Mouse (Mus musculus): ENCODE results near the gene Txn1. TPM values are rescaled to one million over a fixed set of nuclear protein-coding genes. Genes with fewer than 3 reads are reported as not detected.

The Txn1 gene
- polyA plus RNA-seq, 1 experiment from 2014 or later, result 475 TPM

DNA sequence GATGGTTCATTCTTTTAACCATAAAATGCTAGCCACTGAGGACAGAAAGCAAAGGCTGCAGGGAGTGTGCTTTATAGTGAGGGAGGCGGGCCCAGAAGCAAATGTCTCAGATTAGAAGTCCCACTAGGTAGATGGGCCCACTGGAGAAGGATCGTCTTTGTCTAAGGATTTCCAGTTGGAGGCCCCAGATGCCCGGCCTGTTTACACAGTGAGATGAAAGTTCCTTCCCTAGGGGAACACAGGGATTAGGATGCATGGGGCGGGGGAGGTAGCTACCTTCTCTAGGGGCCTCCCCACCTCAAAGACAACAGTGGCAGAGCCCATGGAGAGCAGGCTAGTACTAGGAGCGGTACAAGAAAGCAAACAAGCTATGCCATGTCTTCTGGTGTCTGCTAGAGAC is 61.1 kb downstream of the Txn1 start:
- no peaks in the 10 kb centered on the region for H3K27me3 ChIP-seq (ENCODE audit: control insufficient read depth, insufficient read depth, low read length)
- no peaks in the 10 kb centered on the region for H3K9me3 ChIP-seq (replicated peaks; ENCODE audit: control insufficient read depth, low read length)
- no peak overlapping the region for H3K9ac ChIP-seq (ENCODE audit: low read length)
- peak overlapping the region; percentile 23; the same call in 1 of the 2 replicates for H3K27ac ChIP-seq (ENCODE audit: low read length)
- ATAC-seq (ENCODE audit: insufficient read depth, low FRiP score), result no peak
- WGBS, result 46% methylated on average over 5 of the region's 5 CpGs
- peaks cover 7% of the 10 kb centered on the region; the same call in 1 of the 2 replicates for H3K4me1 ChIP-seq (ENCODE audit: control insufficient read depth, insufficient read depth, low read length)
- H3K36me3 ChIP-seq (ENCODE audit: control insufficient read depth, insufficient read depth, low read length), result no peaks in the 10 kb centered on the region
- no peak overlapping the region for H3K4me2 ChIP-seq (ENCODE audit: low read depth, low read length)
- no peak overlapping the region for H3K4me3 ChIP-seq (replicated peaks; ENCODE audit: low read length)

Other genes with a start within 250 kb of the Txn1 start
- 23.0 and 26.5 TPM in 2 replicates for gene Akap2, start 238.8 kb downstream of the Txn1 start, polyA plus RNA-seq (2015; fragmentation: Nextera tagmentation; extraction: Ambion mirVana)
- 11.9 and 13.8 TPM in 2 replicates for gene D630039A03Rik, start 40.1 kb downstream of the Txn1 start, polyA plus RNA-seq (2015; fragmentation: Nextera tagmentation; extraction: Ambion mirVana)
- gene Txndc8, start 52.7 kb upstream of the Txn1 start, polyA plus RNA-seq (2015; fragmentation: Nextera tagmentation; extraction: Ambion mirVana), result not detected in 2 replicates

Measured in stomach, embryonic 16.5 days (tissue).